Mouse (Mus musculus): Measurements from ENCODE around the gene Olfr1148.

The Olfr1148 gene

GRCm38 (mm10) chr2:87830233-87830632, at the start of gene Olfr1148:
Gene Olfr1148 (plus strand): TSS chr2:87830533.
- no peak for DNase-seq (ENCODE audit: low read depth, low spot score)

- DNase-seq (ENCODE audit: low read depth, low spot score), result no peak
Observed at GRCm38 (mm10) chr2:87800292-87800691, 30.0 kb upstream of the Olfr1148 start, which contains the start of gene Olfr1143. Gene Olfr1143 (plus strand): TSS chr2:87800592.

- no peak for DNase-seq (ENCODE audit: low read depth, low spot score)
Observed at GRCm38 (mm10) chr2:87809522-87809921, 20.8 kb upstream of the Olfr1148 start, which contains the start of gene Olfr1145. Gene Olfr1145 (plus strand): TSS chr2:87809822.

GRCm38 (mm10) chr2:87843693-87844092, 13.4 kb downstream of the Olfr1148 start, which contains the start of gene Olfr1150-ps1:
Gene Olfr1150-ps1 (plus strand): TSS chr2:87843993.
- DNase-seq (ENCODE audit: low read depth, low spot score), result no peak

GRCm38 (mm10) chr2:87855562-87855961, 25.2 kb downstream of the Olfr1148 start, which contains the start of gene Olfr1151:
Gene Olfr1151 (plus strand): TSS chr2:87855862.
- no peak for DNase-seq (ENCODE audit: low read depth, low spot score)

GRCm38 (mm10) chr2:87866192-87866591, 35.9 kb downstream of the Olfr1148 start, which contains the start of gene Olfr1152:
Gene Olfr1152 (plus strand): TSS chr2:87866492.
- DNase-seq (ENCODE audit: low read depth, low spot score), result no peak
